Mouse (Mus musculus) testis, adult 2 months (tissue): ENCODE measurements around the gene Igf1r. TPM values are rescaled to one million over a fixed set of nuclear protein-coding genes. Genes with fewer than 3 reads are reported as not detected.

Experiments
- H3K27ac ChIP-seq: fragments of 200-500 bp; 2 replicates; pipeline ENCODE4 v1.5.1; 2012; ENCODE audit warnings: low read depth, low read length; ENCODE audit not compliant: control insufficient read depth, insufficient read depth
- H3K27me3 ChIP-seq: fragments of 200-500 bp; 2 replicates; pipeline ENCODE4 v1.6.1; 2012; ENCODE audit warnings: mild to moderate bottlenecking, low read length, moderate library complexity; ENCODE audit not compliant: control insufficient read depth, insufficient read depth
- H3K36me3 ChIP-seq: fragments of 200-500 bp; 2 replicates; pipeline ENCODE4 v1.6.1; 2012; ENCODE audit warnings: mild to moderate bottlenecking, low read length; ENCODE audit not compliant: control insufficient read depth, insufficient read depth
- H3K4me1 ChIP-seq: fragments of 200-500 bp; 2 replicates; pipeline ENCODE4 v1.6.1; 2012; ENCODE audit warnings: low read length; ENCODE audit not compliant: control insufficient read depth, insufficient read depth
- H3K4me3 ChIP-seq: fragments of 200-500 bp; 2 replicates; pipeline ENCODE4 v1.5.1; 2012; ENCODE audit warnings: low read depth, mild to moderate bottlenecking, low read length, moderate library complexity, mixed read lengths; ENCODE audit not compliant: control insufficient read depth
- CTCF ChIP-seq: fragments of 200-500 bp; IDR thresholded peaks from 2 replicates; pipeline ENCODE4 v1.5.1; 2012; ENCODE audit warnings: low read depth, mild to moderate bottlenecking, inconsistent platforms, low read length, moderate library complexity; ENCODE audit not compliant: control insufficient read depth, insufficient read depth, insufficient replicate concordance
- POLR2A ChIP-seq: fragments of 200-500 bp; IDR thresholded peaks from 2 replicates; pipeline ENCODE4 v1.6.1; 2012; ENCODE audit warnings: low read depth, mild to moderate bottlenecking, inconsistent platforms, low read length, moderate library complexity; ENCODE audit not compliant: control insufficient read depth
- polyA plus RNA-seq: library from polyadenylated mRNA; depleted of rRNA; stranded (reverse); fragments of >200 nt; gene quantifications from 2 replicates; pipeline ENCODE4 v1.2.3, GENCODE M21; 2012

Igf1r gene
- polyA plus RNA-seq, 1 experiment, result 4.2 TPM

DNA sequence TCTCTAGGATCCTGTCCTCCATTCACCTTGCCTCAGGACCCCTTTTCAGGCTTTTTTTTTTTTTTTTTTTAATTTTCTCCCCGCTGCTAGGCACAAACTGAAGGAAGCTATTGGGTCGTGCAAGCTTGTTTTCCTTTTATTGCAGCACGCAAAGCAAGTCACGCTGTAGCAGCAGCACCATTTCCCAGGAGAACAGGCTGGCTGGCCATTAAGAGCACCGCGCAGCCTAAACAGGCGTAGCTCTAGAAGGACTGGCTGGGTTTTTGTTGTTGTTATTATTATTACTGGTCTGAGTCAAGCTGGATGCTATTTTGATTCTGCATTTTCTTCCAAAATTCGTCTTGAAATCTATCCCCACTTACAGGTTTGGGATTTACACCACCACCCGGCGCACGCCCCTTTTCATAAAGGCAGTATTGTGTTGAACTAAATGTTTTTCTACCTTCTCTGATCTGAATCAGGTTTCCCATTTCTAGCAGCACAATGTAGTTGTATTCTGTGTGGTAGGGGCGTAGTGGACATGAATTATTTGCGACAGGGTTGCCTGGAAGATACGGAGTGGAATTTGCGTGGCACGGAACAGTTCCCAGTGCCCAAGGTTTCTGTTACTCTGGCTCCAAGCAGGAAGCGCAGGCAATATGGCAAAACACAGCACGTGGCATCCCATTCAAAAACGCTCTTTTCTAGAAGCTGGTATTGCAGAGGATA lies 177.1 kb downstream of the Igf1r start:
- peak overlapping the region; percentile 32; the same call in 1 of the 2 replicates for H3K27ac ChIP-seq
- peak overlapping the region; percentile 88 for H3K4me3 ChIP-seq
- TF ChIP-seq POLR2A (no peak), CTCF (no peak)
- no peaks in the 10 kb centered on the region for H3K36me3 ChIP-seq
- no peaks in the 10 kb centered on the region for H3K27me3 ChIP-seq
- peaks cover 8% of the 10 kb centered on the region for H3K4me1 ChIP-seq

DNA sequence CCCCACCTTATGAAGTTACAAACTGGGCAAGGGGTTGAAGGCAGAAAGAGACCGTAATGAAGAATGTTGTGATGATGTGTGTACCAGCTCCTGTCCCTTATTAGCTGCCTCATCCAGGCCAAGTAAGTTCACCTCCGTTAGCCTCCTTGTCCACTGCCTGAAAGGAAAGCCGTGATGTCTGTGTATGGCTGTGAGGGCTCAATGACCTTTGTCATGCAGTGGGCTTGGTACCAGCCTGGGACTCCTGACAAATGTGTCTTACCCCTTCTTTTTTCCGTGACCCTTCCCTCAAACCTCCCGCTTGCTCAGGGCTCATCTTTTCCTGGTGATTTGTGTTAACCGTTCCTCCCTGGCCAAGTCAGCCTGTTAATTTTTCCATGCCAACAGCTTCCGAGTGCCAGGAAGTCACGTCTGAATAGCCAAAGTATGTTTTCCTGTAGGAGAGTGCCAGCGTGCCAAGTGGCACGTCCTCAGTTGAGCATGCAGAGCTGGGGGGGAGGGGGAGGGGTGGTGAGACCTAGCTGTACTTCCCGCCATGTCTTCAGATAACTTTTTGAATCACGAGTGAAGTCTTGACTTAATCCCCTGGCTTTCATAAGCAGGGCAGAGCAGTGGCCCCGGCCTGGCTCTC lies 178.4 kb downstream of the Igf1r start:
- Histone ChIP-seq H3K27ac (no peak overlapping the region), H3K4me1 (peaks cover 8% of the 10 kb centered on the region), H3K36me3 (no peaks in the 10 kb centered on the region), H3K4me3 (no peak overlapping the region), H3K27me3 (no peaks in the 10 kb centered on the region)
- TF ChIP-seq POLR2A, result no peak
- TF ChIP-seq CTCF, result no peak

DNA sequence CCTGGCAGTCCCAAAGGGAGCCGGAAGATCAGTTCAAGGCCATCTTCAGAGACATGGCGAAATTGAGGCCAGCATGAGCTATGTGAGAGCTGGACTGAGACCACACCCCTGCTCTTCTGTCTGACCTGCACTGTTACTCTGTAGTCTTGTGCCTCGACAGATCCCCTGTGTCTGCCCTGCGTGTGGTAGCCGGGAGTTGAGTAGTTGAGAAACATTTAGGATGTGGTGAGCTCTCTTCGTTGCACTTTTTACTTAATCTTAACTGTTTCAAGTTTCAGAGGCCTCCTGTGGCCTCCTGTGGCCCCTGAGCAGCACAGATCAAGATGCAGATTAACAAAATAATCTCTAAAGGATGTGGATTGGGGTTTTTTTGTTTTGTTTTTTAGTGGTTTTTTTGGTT lies 181.1 kb downstream of the Igf1r start:
- Histone ChIP-seq H3K27me3 (no peaks in the 10 kb centered on the region), H3K4me1 (peaks cover 2% of the 10 kb centered on the region), H3K36me3 (no peaks in the 10 kb centered on the region), H3K4me3 (no peak overlapping the region), H3K27ac (no peak overlapping the region)
- no peak for TF ChIP-seq CTCF
- no peak for TF ChIP-seq POLR2A

DNA sequence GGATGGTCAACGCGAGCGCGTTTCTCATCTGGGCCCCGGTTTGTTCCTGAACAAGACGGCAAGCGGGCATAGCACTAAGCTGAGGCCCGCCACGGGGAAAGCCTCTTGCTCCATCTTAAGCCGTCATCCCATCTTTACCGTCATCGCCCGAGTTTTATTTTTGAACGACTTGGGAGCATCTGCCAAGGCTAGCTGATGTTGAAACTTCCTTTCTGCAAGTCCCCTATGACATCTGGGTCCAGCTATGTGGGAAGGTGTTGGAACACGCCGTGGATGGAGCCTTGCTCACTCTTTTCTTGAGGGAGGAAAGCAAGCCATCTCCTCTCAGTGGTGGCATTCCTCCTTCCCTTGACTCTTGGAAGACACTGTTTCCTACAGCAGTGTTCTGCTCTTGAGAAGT lies 182.3 kb downstream of the Igf1r start:
- Histone ChIP-seq H3K27ac (no peak overlapping the region), H3K27me3 (no peaks in the 10 kb centered on the region), H3K36me3 (no peaks in the 10 kb centered on the region), H3K4me3 (no peak overlapping the region), H3K4me1 (peaks cover 2% of the 10 kb centered on the region)
- no peak for TF ChIP-seq POLR2A
- no peak for TF ChIP-seq CTCF

DNA sequence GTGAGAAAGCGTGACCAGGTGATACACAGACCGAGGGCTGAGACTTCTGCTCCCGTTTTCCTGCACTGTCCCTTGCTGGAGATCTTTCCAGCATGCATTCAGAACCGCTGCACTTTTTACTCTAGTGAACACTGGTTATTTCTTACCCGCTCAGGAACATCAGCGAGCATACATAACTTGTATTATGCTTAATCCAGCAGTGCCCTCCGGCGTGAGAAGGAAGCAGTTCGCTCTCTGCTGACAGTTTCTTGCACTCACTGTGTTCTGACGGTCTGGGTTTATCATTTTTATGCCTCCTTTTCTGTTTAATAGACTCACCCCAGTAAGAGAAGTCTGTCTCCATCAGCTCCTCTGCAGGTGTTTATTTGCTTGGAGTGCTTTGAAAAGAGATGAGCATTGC lies 183.4 kb downstream of the Igf1r start:
- TF ChIP-seq CTCF (no peak), POLR2A (no peak)
- H3K4me3 ChIP-seq, result no peak overlapping the region
- no peaks in the 10 kb centered on the region; the same call in 1 of the 2 replicates for H3K4me1 ChIP-seq
- H3K27ac ChIP-seq, result no peak overlapping the region
- H3K36me3 ChIP-seq, result no peaks in the 10 kb centered on the region
- H3K27me3 ChIP-seq, result no peaks in the 10 kb centered on the region

DNA sequence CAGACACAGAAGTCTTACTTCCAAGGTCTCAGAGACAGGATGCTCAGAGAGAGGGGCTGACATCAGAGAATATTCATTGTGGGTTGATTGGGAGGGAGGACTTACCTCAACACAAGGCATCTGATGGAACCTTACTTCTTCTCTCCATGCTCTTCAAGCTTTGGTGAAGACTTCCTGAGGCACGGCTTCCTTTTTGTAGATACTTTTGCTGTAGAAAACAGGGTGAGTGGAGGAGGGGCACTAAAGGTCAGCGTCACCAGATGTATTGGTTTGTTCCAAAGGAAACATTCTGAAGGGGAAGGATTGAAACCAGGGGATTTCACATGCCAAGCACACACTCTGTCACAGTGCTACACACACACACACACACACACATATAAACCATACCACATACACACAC lies 186.8 kb downstream of the Igf1r start:
- Histone ChIP-seq H3K27me3 (no peaks in the 10 kb centered on the region), H3K4me1 (no peaks in the 10 kb centered on the region), H3K27ac (no peak overlapping the region), H3K4me3 (no peak overlapping the region), H3K36me3 (no peaks in the 10 kb centered on the region)
- TF ChIP-seq CTCF (no peak), POLR2A (no peak)

DNA sequence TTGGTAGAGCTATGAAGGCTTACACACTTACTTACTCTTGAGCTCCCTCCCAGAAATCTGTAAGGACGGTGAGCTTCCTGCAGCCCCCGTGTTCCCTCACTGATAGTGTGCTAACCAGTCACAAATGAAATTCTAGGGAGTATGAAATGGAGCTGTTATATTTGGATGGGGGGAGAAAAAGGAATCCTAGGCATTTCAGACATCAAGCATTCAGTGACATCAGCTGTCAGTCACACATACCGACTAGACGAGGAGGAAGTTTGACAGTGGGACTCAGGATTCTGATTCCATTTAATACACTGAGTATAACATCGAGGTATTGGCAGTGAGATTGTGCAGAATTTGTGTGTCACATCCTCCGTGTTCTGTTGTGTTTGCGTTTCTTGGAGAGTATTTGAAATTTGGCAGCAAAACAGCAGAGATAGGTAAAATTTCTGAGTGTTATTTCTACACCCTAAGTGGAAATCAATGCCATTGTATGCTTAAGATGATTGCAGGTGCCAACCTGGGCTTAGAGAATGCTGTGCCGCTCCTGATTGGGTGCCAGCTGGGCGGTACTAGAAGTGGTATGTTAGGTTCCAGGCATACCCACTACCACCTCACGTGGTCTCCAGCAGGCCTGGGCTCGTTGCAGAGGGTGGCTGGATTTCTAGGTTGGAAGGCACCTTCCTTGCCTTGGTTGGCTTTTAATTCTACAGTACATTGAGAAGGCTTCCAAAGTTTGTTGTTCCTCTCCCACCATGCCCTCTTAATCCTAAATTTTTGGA lies 187.6 kb downstream of the Igf1r start:
- TF ChIP-seq CTCF (no peak), POLR2A (no peak)
- no peaks in the 10 kb centered on the region for H3K27me3 ChIP-seq
- no peaks in the 10 kb centered on the region for H3K4me1 ChIP-seq
- no peak overlapping the region for H3K27ac ChIP-seq
- H3K4me3 ChIP-seq, result no peak overlapping the region
- no peaks in the 10 kb centered on the region for H3K36me3 ChIP-seq
